Mouse (Mus musculus) forebrain, embryonic 15.5 days (tissue): ENCODE measurements at regions not wholly inside any gene's neighbourhood (a gene's known extent, or its start where the extent isn't known, plus 50 kb on each side); places are given as distances from the start of the nearest gene placed in this dataset.
"Not testable (repeated sequence)": the region's sequence is repeated elsewhere in the genome, so short reads cannot be mapped to it uniquely, and the experiment has no call there.

ENCODE experiments used
- ATAC-seq: fragments of 200-750 bp; cut with Nextera tagmentation; replicated peaks from 2 replicates; pipeline ENCODE4 v1.8.0; 2017; ENCODE audit warnings: mild to moderate bottlenecking, moderate TSS enrichment, moderate library complexity
- H3K27ac ChIP-seq: fragments of 300-500 bp; sonication (generic); replicated peaks from 2 replicates; pipeline ENCODE4 v1.5.1; 2015; ENCODE audit warnings: mild to moderate bottlenecking, inconsistent platforms
- H3K27me3 ChIP-seq: fragments of 300-500 bp; sonication (generic); 2 replicates; pipeline ENCODE4 v1.6.1; 2015; ENCODE audit warnings: inconsistent platforms
- H3K36me3 ChIP-seq: fragments of 300-500 bp; sonication (generic); 2 replicates; pipeline ENCODE4 v1.6.1; 2015; ENCODE audit warnings: mild to moderate bottlenecking, inconsistent platforms
- H3K4me1 ChIP-seq: fragments of 300-500 bp; sonication (generic); 2 replicates; pipeline ENCODE4 v1.6.1; 2015; ENCODE audit warnings: inconsistent platforms
- H3K4me2 ChIP-seq: fragments of 300-500 bp; sonication (generic); replicated peaks from 2 replicates; pipeline ENCODE4 v1.6.1; 2015; ENCODE audit warnings: mild to moderate bottlenecking, inconsistent platforms
- H3K4me3 ChIP-seq: fragments of 300-500 bp; sonication (generic); 2 replicates; pipeline ENCODE4 v1.5.1; 2015; ENCODE audit warnings: mild to moderate bottlenecking, inconsistent platforms
- H3K9ac ChIP-seq: fragments of 300-500 bp; sonication (generic); replicated peaks from 2 replicates; pipeline ENCODE4 v1.6.1; 2015; ENCODE audit warnings: mild to moderate bottlenecking, inconsistent platforms
- H3K9me3 ChIP-seq: fragments of 300-500 bp; sonication (generic); 2 replicates; pipeline ENCODE4 v1.6.1; 2016; ENCODE audit warnings: inconsistent platforms
- WGBS: fragments of 180-500 bp; shearing (Covaris S2); methylation state at CpG from one replicate; pipeline ENCODE4 v1.1.7; 2015; ENCODE audit warnings: mixed read lengths; 5-methylcytosine and 5-hydroxymethylcytosine counted together

DNA sequence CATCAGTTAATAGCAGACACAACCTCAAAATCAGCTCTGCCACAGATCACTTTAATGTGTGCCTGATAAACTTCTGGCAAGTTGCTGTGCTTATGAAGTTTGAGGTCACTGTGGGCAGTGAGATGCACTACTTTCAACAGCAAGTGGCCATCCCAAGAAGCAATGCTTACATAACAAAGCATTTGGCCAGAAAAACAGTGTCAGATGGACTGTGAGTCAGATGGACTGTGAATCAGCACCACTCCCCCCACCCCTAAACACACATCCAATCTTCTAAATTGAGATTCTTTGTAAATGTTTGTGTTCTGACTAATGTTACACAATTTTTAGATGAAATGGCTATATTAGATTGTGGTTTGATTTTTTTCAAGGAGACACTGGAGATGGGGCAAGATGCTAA is 550.7 kb downstream of the Nxph1 start:
- no peaks in the 10 kb centered on the region for H3K4me1 ChIP-seq
- H3K9me3 ChIP-seq: no peaks in the 10 kb centered on the region
- no peak overlapping the region for H3K9ac ChIP-seq
- no peak for ATAC-seq
- no peak overlapping the region for H3K4me3 ChIP-seq
- H3K36me3 ChIP-seq: no peaks in the 10 kb centered on the region
- H3K27me3 ChIP-seq: no peaks in the 10 kb centered on the region
- H3K4me2 ChIP-seq: no peak overlapping the region
- no peak overlapping the region for H3K27ac ChIP-seq

GRCm38 (mm10) chr6:9534395-9534794 is 586.2 kb downstream of the Nxph1 start:
- H3K9ac ChIP-seq: no peak overlapping the region
- H3K4me1 ChIP-seq: no peaks in the 10 kb centered on the region
- H3K27me3 ChIP-seq: no peaks in the 10 kb centered on the region
- no peaks in the 10 kb centered on the region for H3K9me3 ChIP-seq
- WGBS: 73% methylated on average over 3 of the region's 3 CpGs
- no peak overlapping the region for H3K4me3 ChIP-seq
- no peaks in the 10 kb centered on the region for H3K36me3 ChIP-seq
- H3K4me2 ChIP-seq: no peak overlapping the region
- peak; percentile 61 for ATAC-seq
- no peak overlapping the region for H3K27ac ChIP-seq

- 73% methylated on average over 2 of the region's 2 CpGs for WGBS
- H3K4me3 ChIP-seq: no peak overlapping the region
Observed at GRCm38 (mm10) chr6:9538737-9539136, 590.5 kb downstream of the Nxph1 start.

GRCm38 (mm10) chr6:9550096-9550939 is 602.1 kb downstream of the Nxph1 start:
- H3K36me3 ChIP-seq: no peaks in the 10 kb centered on the region
- H3K9me3 ChIP-seq: no peaks in the 10 kb centered on the region
- H3K9ac ChIP-seq: no peak overlapping the region
- WGBS: 81% methylated on average over 3 of the region's 3 CpGs
- no peak for ATAC-seq
- no peaks in the 10 kb centered on the region for H3K27me3 ChIP-seq
- H3K4me3 ChIP-seq: no peak overlapping the region
- no peaks in the 10 kb centered on the region for H3K4me1 ChIP-seq
- H3K4me2 ChIP-seq: no peak overlapping the region
- no peak overlapping the region for H3K27ac ChIP-seq

More at GRCm38 (mm10) chr6:9538737-9539136, 590.5 kb downstream of the Nxph1 start:
- no peak overlapping the region for H3K9ac ChIP-seq
- H3K27ac ChIP-seq: no peak overlapping the region
- ATAC-seq: no peak
- no peaks in the 10 kb centered on the region for H3K36me3 ChIP-seq
- no peak overlapping the region for H3K4me2 ChIP-seq
- no peaks in the 10 kb centered on the region for H3K9me3 ChIP-seq
- H3K27me3 ChIP-seq: no peaks in the 10 kb centered on the region
- no peaks in the 10 kb centered on the region for H3K4me1 ChIP-seq

- no peak for ATAC-seq
- H3K27ac ChIP-seq: no peak overlapping the region
- H3K9me3 ChIP-seq: no peaks in the 10 kb centered on the region
- H3K4me1 ChIP-seq: no peaks in the 10 kb centered on the region
- H3K4me3 ChIP-seq: no peak overlapping the region
- no peaks in the 10 kb centered on the region for H3K36me3 ChIP-seq
- 81% methylated on average over 6 of the region's 6 CpGs for WGBS
- H3K9ac ChIP-seq: no peak overlapping the region
- H3K4me2 ChIP-seq: no peak overlapping the region
- no peaks in the 10 kb centered on the region for H3K27me3 ChIP-seq
Observed at GRCm38 (mm10) chr6:9563290-9564044, 615.2 kb downstream of the Nxph1 start.

DNA sequence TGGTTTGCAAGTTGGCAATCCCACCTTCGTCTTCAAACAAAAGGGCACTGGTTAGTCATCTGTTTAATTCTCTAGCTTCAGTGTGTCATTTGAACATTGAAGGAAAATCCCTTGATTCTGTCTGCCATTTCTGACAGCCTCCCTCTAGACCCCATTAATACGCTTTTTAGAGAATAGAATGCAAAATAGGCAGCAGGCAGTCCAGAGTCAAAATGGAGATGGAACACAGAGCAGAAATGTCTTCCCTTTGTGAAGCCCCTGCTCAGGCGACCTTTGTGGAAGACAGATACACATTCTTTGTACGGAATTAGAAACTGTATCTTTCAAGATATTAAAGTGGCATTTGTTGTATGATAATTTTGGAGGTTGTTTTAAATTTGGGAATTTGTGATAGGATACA is 623.6 kb downstream of the Nxph1 start:
- no peak overlapping the region for H3K4me2 ChIP-seq
- no peak overlapping the region for H3K9ac ChIP-seq
- no peaks in the 10 kb centered on the region for H3K9me3 ChIP-seq
- H3K27ac ChIP-seq: no peak overlapping the region
- no peaks in the 10 kb centered on the region for H3K27me3 ChIP-seq
- WGBS: 52% methylated on average over 4 of the region's 4 CpGs
- no peaks in the 10 kb centered on the region for H3K4me1 ChIP-seq
- no peak overlapping the region for H3K4me3 ChIP-seq
- no peak for ATAC-seq
- H3K36me3 ChIP-seq: no peaks in the 10 kb centered on the region

GRCm38 (mm10) chr6:9593391-9593790 is 645.2 kb downstream of the Nxph1 start:
- WGBS: 62% methylated on average over 1 of the region's 1 CpGs
- Histone ChIP-seq H3K36me3 (no peaks in the 10 kb centered on the region), H3K9ac (no peak overlapping the region), H3K4me2 (no peak overlapping the region), H3K27ac (no peak overlapping the region), H3K27me3 (no peaks in the 10 kb centered on the region), H3K4me3 (no peak overlapping the region), H3K4me1 (0 out of 2 replicates have a peak, but pooled peaks cover 4% of the 10 kb centered on the region), H3K9me3 (no peaks in the 10 kb centered on the region)
- no peak for ATAC-seq

GRCm38 (mm10) chr6:9599418-9599817 is 651.2 kb downstream of the Nxph1 start:
- Histone ChIP-seq H3K27me3 (no peaks in the 10 kb centered on the region), H3K4me2 (no peak overlapping the region), H3K36me3 (no peaks in the 10 kb centered on the region), H3K9me3 (no peaks in the 10 kb centered on the region), H3K4me3 (no peak overlapping the region), H3K9ac (no peak overlapping the region), H3K27ac (no peak overlapping the region), H3K4me1 (no peaks in the 10 kb centered on the region)
- no peak for ATAC-seq
- WGBS: 86% methylated on average over 3 of the region's 3 CpGs

- Histone ChIP-seq H3K27me3 (no peaks in the 10 kb centered on the region), H3K27ac (no peak overlapping the region), H3K9ac (no peak overlapping the region), H3K9me3 (no peaks in the 10 kb centered on the region), H3K4me1 (no peaks in the 10 kb centered on the region), H3K4me3 (no peak overlapping the region), H3K4me2 (no peak overlapping the region), H3K36me3 (no peaks in the 10 kb centered on the region)
- 43% methylated on average over 2 of the region's 2 CpGs for WGBS
- no peak for ATAC-seq
Observed at GRCm38 (mm10) chr6:9633931-9634330, 685.7 kb downstream of the Nxph1 start.

GRCm38 (mm10) chr6:9643456-9643855 is 695.2 kb downstream of the Nxph1 start:
- H3K9me3 ChIP-seq, H3K4me1 ChIP-seq, H3K9ac ChIP-seq, H3K4me3 ChIP-seq, H3K36me3 ChIP-seq, H3K27ac ChIP-seq, H3K4me2 ChIP-seq, H3K27me3 ChIP-seq, ATAC-seq: not testable (repeated sequence)
- 98% methylated on average over 2 of the region's 2 CpGs for whole genome bisulfite sequencing

DNA sequence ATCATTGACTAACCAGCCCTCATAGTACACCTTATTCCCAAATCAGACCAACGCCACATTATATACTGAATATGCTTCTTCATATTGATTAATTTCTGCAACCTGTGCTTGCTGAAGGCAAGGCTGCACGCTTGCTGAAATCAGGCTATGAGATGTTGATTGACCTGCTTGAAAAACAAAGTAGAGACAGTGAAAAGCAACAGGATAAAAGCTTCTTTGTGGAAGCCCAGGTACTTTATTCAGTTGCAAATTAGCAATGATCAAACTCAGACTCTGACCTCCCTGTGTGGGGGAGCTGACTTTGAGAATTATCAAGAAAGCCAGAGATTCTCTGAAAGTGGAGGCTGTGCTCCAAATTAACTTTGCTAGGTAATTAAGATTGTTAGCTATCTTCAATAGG is 695.7 kb downstream of the Nxph1 start:
- not testable (repeated sequence) for H3K36me3 ChIP-seq, ATAC-seq, H3K27ac ChIP-seq, H3K9me3 ChIP-seq, H3K27me3 ChIP-seq, H3K4me1 ChIP-seq, H3K9ac ChIP-seq, H3K4me2 ChIP-seq, H3K4me3 ChIP-seq
- 91% methylated on average over 2 of the region's 2 CpGs for WGBS

DNA sequence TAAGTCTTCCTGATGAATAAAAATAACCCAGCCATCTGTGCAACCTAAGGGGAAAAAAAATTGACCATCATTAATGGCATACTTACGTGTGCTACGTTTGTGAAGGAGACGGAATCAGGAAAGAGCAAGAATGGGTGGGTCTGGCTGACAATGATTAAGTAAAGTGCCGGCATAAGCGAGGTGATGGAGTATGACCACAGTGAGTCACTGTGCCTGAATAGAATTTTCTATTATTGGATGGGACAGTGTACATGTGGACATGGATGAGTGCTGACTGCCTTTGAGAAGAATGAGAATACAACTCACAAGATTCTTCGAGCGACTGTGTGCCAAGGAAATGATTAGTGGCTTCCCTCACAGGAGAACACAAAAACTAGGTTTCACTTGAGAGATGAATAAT is 711.4 kb downstream of the Nxph1 start:
- no peaks in the 10 kb centered on the region for H3K27me3 ChIP-seq
- no peak overlapping the region for H3K4me2 ChIP-seq
- ATAC-seq: no peak
- no peak overlapping the region for H3K27ac ChIP-seq
- no peaks in the 10 kb centered on the region for H3K4me1 ChIP-seq
- H3K36me3 ChIP-seq: no peaks in the 10 kb centered on the region
- H3K4me3 ChIP-seq: no peak overlapping the region
- H3K9ac ChIP-seq: no peak overlapping the region
- no peaks in the 10 kb centered on the region for H3K9me3 ChIP-seq
- 91% methylated on average over 7 of the region's 7 CpGs for WGBS
